In the genomic region with DNA sequence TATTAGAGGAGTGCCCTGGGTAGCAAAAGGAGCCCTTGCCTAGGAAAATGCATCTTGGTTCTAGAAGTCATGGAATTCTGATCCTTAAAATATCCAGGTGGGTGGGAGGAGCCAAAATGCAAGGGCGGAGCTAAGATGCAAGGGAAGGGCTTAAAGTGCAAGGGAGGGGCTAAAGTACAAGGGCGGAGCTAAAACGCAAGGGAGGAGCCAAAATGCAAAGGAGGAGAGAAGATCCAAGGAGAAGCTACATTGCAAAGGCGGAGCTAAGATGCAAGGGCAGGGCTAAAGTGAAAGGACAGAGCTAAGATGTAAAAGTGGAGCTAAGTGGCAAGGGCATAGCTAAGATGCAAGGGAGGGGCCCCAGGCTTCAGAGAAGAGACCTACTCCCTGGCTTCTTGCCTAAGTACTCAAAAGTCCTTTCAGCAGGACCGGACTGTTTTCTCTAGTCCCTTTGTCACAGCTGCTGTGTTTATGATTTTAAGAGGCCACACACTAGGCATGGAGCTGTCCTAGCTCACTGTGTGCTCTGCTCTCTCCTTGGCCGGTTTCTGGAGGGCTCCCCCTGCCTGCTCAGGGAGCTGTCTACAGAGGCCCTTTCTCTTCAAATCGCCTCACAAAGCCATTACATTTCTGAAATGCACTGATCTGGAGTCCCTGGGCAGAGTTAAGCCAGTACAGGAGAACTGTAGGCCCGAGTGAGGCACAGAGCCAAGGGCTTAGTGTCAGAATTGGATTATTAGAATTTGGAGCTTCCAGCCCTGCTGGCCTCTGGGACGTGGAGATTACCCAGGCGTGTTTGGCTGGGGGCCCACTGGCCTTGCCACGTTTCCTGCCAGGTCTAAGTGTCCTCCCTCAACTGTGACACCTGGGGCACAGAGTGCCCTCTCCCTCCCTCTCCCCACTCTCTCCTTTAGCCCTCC, we compare ENCODE assay signal across 8 mouse cellular contexts. TPM values are rescaled to one million over a fixed set of nuclear protein-coding genes. Genes with fewer than 3 reads are reported as not detected.
DNase-seq lines count a peak whose midpoint lies in the region; ATAC-seq and TF ChIP-seq lines count a peak whose summit lies in the region.

No protein-coding gene starts in this region.

- H3K36me3 ChIP-seq in heart, adult 2 months (ENCODE audit: control insufficient read depth, insufficient read depth, low read length) = no peaks in the 10 kb centered on the region
- H3K36me3 ChIP-seq in heart, embryonic 14.5 days (ENCODE audit: control insufficient read depth, insufficient read depth, low read length) = no peaks in the 10 kb centered on the region
- no peaks in the 10 kb centered on the region; the same call in 1 of the 2 replicates for H3K36me3 ChIP-seq in limb, embryonic 10.5 days

- H3K4me3 ChIP-seq in heart, adult 2 months = no peak overlapping the region
- H3K4me3 ChIP-seq in heart, embryonic 14.5 days (ENCODE audit: control insufficient read depth in 1 of 2, insufficient read depth in 1 of 2, low read depth in 1 of 2, low read length in 2 of 2) = no peak overlapping the region
- no peak overlapping the region for H3K4me3 ChIP-seq in limb, embryonic 10.5 days

- peaks cover 6% of the 10 kb centered on the region for H3K4me1 ChIP-seq in heart, adult 2 months (ENCODE audit: control insufficient read depth, insufficient read depth, low read length)
- H3K4me1 ChIP-seq in heart, embryonic 14.5 days (ENCODE audit: control insufficient read depth in 2 of 2, insufficient read depth in 2 of 2, low read length in 2 of 2) = peaks cover 13 to 21% of the 10 kb centered on the region in 2 experiments
- peaks cover 50% of the 10 kb centered on the region for H3K4me1 ChIP-seq in limb, embryonic 10.5 days

- TF ChIP-seq CTCF in heart, adult 2 months (IDR thresholded peaks at IDR 0.05) = peak; percentile 36

- ATAC-seq in heart, embryonic 14.5 days (ENCODE audit: insufficient number of reproducible peaks, insufficient read depth, low FRiP score, low read depth) = no peak

- 41% methylated on average over 11 of the region's 11 CpGs for WGBS in heart, adult 2 months
- WGBS in heart, embryonic 14.5 days = 35% methylated on average over 11 of the region's 11 CpGs
- 62% methylated on average over 11 of the region's 11 CpGs for WGBS in limb, embryonic 10.5 days

- no peak overlapping the region; the same call in 1 of the 2 replicates for H3K27ac ChIP-seq in heart, adult 2 months
- H3K27ac ChIP-seq in heart, embryonic 14.5 days (replicated peaks in 1 of 2; ENCODE audit: control insufficient read depth in 1 of 2, insufficient read depth in 1 of 2, low read depth in 2 of 2, low read length in 2 of 2) = peak overlapping the region; percentile 48 to 55
- peak overlapping the region; percentile 74 for H3K27ac ChIP-seq in limb, embryonic 10.5 days

- intact Hi-C loops in heart, adult 2 months (cut with DNase I) = loop anchor here (2.0 kb wide), 1 partner anchor 17 kb away; no protein-coding TSS in a partner anchor
- intact Hi-C loops in heart, postnatal 36 days (cut with DNase I) = loop anchor here (5.0 kb wide), 1 partner anchor 189 kb away; no protein-coding TSS in a partner anchor
- intact Hi-C loops in left cerebral cortex, postnatal 25 days (cut with DNase I) = no loop called here

- H3K27me3 ChIP-seq in heart, adult 2 months (ENCODE audit: control insufficient read depth, insufficient read depth, low read length) = no peaks in the 10 kb centered on the region
- no peaks in the 10 kb centered on the region for H3K27me3 ChIP-seq in heart, embryonic 14.5 days (ENCODE audit: control insufficient read depth, insufficient read depth, low read length)
- H3K27me3 ChIP-seq in limb, embryonic 10.5 days (ENCODE audit: low read depth, poor library complexity, severe bottlenecking) = no peaks in the 10 kb centered on the region

- no peak overlapping the region for H3K4me2 ChIP-seq in heart, embryonic 14.5 days (ENCODE audit: low read length)

- H3K9me3 ChIP-seq in heart, embryonic 14.5 days (ENCODE audit: control insufficient read depth, low read length) = no peaks in the 10 kb centered on the region
- H3K9me3 ChIP-seq in limb, embryonic 10.5 days (replicated peaks) = no peaks in the 10 kb centered on the region

- peak in 1 of 2 experiments; percentile 43 for DNase-seq in heart, adult 2 months
- DNase-seq in heart, postnatal 36 days = no peak
- peak; percentile 97 for DNase-seq in ES-CJ7 (ENCODE audit: low read depth, low spot score)
- no peak for DNase-seq in limb, embryonic 10.5 days (ENCODE audit: low spot score)
- DNase-seq in testis, postnatal 10 days (ENCODE audit: low spot score) = peak; percentile 72
- DNase-seq in left cerebral cortex, postnatal 25 days (ENCODE audit: low spot score in 2 of 2) = no peak
- DNase-seq in adipocyte (ENCODE audit: low spot score) = no peak

- H3K9ac ChIP-seq in heart, adult 2 months (ENCODE audit: low read depth, low read length) = no peak overlapping the region
- H3K9ac ChIP-seq in heart, embryonic 14.5 days (ENCODE audit: low read length) = no peak overlapping the region

- TF ChIP-seq EP300 in heart, adult 2 months (IDR thresholded peaks at IDR 0.05; ENCODE audit: insufficient read depth, low read depth, low read length) = no peak

- H3K79me2 ChIP-seq in heart, adult 2 months (replicated peaks; ENCODE audit: control insufficient read depth, insufficient read depth, low read length) = no peaks in the 10 kb centered on the region

- no peak for TF ChIP-seq POLR2A in heart, adult 2 months (IDR thresholded peaks at IDR 0.05; ENCODE audit: insufficient read depth, low read depth, low read length)

RNA-seq across cellular contexts. Expression of gene Mlec, which starts 8.2 kb away (rescaled TPM):
- total RNA-seq in heart, adult 2 months (2021) = 10 to 100 TPM; 74.6 to 80.6 TPM
- 40.4 and 75.4 TPM in 2 replicates for polyA plus RNA-seq in heart, adult 2 months (2012; rRNA removed)
- total RNA-seq in heart, postnatal 36 days (2021) = 10 to 100 TPM; 73.4 to 93.0 TPM
- 53.6 and 57.8 TPM in 2 replicates for polyA plus RNA-seq in heart, embryonic 14.5 days (2014; fragmentation: Nextera tagmentation; extraction: Ambion mirVana)
- polyA plus RNA-seq in limb, embryonic 10.5 days (2016; fragmentation: Nextera tagmentation; extraction: Ambion mirVana) = 92.0 and 94.3 TPM in 2 replicates
- total RNA-seq in left cerebral cortex, postnatal 25 days (2021) = 10 to 100 TPM; 86.2 to 87.5 TPM

RNA-seq across cellular contexts. Expression of gene Cabp1, which starts 28.0 kb away (rescaled TPM):
- 1 to 10 TPM; 2.3 to 3.9 TPM for total RNA-seq in heart, adult 2 months (2021)
- 6.0 and 13.2 TPM in 2 replicates for polyA plus RNA-seq in heart, adult 2 months (2012; rRNA removed)
- total RNA-seq in heart, postnatal 36 days (2021) = 1 to 10 TPM; 1.8 to 3.2 TPM
- polyA plus RNA-seq in heart, embryonic 14.5 days (2014; fragmentation: Nextera tagmentation; extraction: Ambion mirVana) = 0.77 and 0.98 TPM in 2 replicates
- polyA plus RNA-seq in limb, embryonic 10.5 days (2016; fragmentation: Nextera tagmentation; extraction: Ambion mirVana) = 1.9 and 2.6 TPM in 2 replicates
- 100 to 1,000 TPM; 295 to 302 TPM for total RNA-seq in left cerebral cortex, postnatal 25 days (2021)

RNA-seq across cellular contexts. Expression of gene Unc119b, which starts 31.4 kb away (rescaled TPM):
- total RNA-seq in heart, adult 2 months (2021) = 10 to 100 TPM; 15.8 to 22.0 TPM
- 18.4 and 27.8 TPM in 2 replicates for polyA plus RNA-seq in heart, adult 2 months (2012; rRNA removed)
- 10 to 100 TPM; 17.7 to 21.3 TPM for total RNA-seq in heart, postnatal 36 days (2021)
- 17.5 and 20.5 TPM in 2 replicates for polyA plus RNA-seq in heart, embryonic 14.5 days (2014; fragmentation: Nextera tagmentation; extraction: Ambion mirVana)
- 77.0 and 78.3 TPM in 2 replicates for polyA plus RNA-seq in limb, embryonic 10.5 days (2016; fragmentation: Nextera tagmentation; extraction: Ambion mirVana)
- 10 to 100 TPM; 27.1 to 28.8 TPM for total RNA-seq in left cerebral cortex, postnatal 25 days (2021)

RNA-seq across cellular contexts. Expression of gene Acads, which starts 47.0 kb away (rescaled TPM):
- 100 to 1,000 TPM; 199 to 228 TPM for total RNA-seq in heart, adult 2 months (2021)
- polyA plus RNA-seq in heart, adult 2 months (2012; rRNA removed) = 256 and 333 TPM in 2 replicates
- total RNA-seq in heart, postnatal 36 days (2021) = 100 to 1,000 TPM; 203 to 239 TPM
- 58.9 and 89.5 TPM in 2 replicates for polyA plus RNA-seq in heart, embryonic 14.5 days (2014; fragmentation: Nextera tagmentation; extraction: Ambion mirVana)
- 91.6 and 91.9 TPM in 2 replicates for polyA plus RNA-seq in limb, embryonic 10.5 days (2016; fragmentation: Nextera tagmentation; extraction: Ambion mirVana)
- 1 to 10 TPM; 6.8 TPM for total RNA-seq in left cerebral cortex, postnatal 25 days (2021)

Comparison
In these comparisons a context has a peak if more than half of its experiments do, and no peak if none do; other contexts are left out.
1. DNase-seq: peak in ES-CJ7 (single experiment) and testis, postnatal 10 days (single experiment); none in heart, postnatal 36 days (0 of 2), limb, embryonic 10.5 days (single experiment), left cerebral cortex, postnatal 25 days (0 of 2) and adipocyte (single experiment).
2. RNA of gene Cabp1, which starts 28.0 kb away (total RNA-seq): 295 to 302 TPM in left cerebral cortex, postnatal 25 days; 2.3 to 3.9 TPM in heart, adult 2 months and 1.8 to 3.2 TPM in heart, postnatal 36 days; every median in the first group is over 10 times any median in the second.